Mouse (Mus musculus) olfactory bulb, adult 2 months (tissue): ENCODE results near the gene Vmn2r109.

Experiments used
- CTCF ChIP-seq: fragments of 200-500 bp; IDR thresholded peaks from 2 replicates; pipeline ENCODE4 v1.5.1; 2012; ENCODE audit warnings: low read depth, mild to moderate bottlenecking, low read length, moderate library complexity; ENCODE audit not compliant: insufficient read depth
- POLR2A ChIP-seq: fragments of 200-500 bp; IDR thresholded peaks from 2 replicates; pipeline ENCODE4 v1.6.1; 2012; ENCODE audit warnings: mild to moderate bottlenecking, low read depth, low read length, moderate library complexity; ENCODE audit not compliant: insufficient read depth

GRCm38 (mm10) chr17:20497858-20498257 is 66.7 kb downstream of the Vmn2r109 start, which contains the start of gene Vmn1r225:
- TF ChIP-seq CTCF = no peak
- no peak for TF ChIP-seq POLR2A
